Mouse (Mus musculus) olfactory bulb, adult 2 months (tissue): ENCODE measurements around the gene Mrpl45.

Experiments used
- CTCF ChIP-seq: fragments of 200-500 bp; IDR thresholded peaks from 2 replicates; pipeline ENCODE4 v1.5.1; 2012; ENCODE audit warnings: low read depth, mild to moderate bottlenecking, low read length, moderate library complexity; ENCODE audit not compliant: insufficient read depth
- POLR2A ChIP-seq: fragments of 200-500 bp; IDR thresholded peaks from 2 replicates; pipeline ENCODE4 v1.6.1; 2012; ENCODE audit warnings: mild to moderate bottlenecking, low read depth, low read length, moderate library complexity; ENCODE audit not compliant: insufficient read depth

DNA sequence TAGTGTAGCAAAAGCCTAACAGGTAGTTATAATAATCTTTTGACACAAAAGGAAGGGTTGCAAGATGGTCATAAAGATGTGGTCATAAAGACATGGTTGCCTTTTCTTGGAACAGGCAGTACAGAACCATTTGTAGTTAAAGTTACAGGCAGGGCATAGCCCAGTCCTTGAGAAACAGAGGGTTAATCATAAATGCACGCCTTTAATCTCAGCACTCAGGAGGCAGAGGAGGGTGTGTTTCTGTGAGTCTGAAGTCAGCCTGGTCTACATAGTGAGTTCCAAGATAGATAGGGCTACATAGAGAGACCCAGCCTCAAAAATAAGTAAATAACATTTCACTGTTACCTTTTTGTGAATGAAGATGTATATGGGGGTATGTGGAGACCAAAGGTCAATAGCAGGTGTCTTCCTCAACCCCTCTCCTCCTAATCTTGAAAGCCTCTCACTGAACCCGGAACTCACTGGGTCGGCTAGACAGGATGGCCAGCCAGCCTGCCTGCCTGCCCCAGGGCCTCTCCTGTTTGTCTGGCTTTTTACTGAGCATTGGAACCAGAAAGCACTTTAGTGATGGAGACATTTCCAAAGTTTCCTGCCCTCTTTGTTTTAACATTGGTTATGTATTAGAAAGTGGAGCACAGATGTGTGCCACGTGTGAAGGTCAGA, 37.5 kb downstream of the Mrpl45 start:
- TF ChIP-seq CTCF (no peak), POLR2A (no peak)
